Mouse (Mus musculus) olfactory bulb, adult 2 months (tissue): ENCODE results near the gene Olfr1024. TPM values are rescaled to one million over a fixed set of nuclear protein-coding genes. Genes with fewer than 3 reads are reported as not detected.

ENCODE experiments used
- H3K27ac ChIP-seq: fragments of 200-500 bp; 2 replicates; pipeline ENCODE4 v1.5.1; 2012; ENCODE audit warnings: low read depth, low read length; ENCODE audit not compliant: insufficient read depth
- H3K4me1 ChIP-seq: fragments of 200-500 bp; 2 replicates; pipeline ENCODE4 v1.6.1; 2012; ENCODE audit warnings: low read length; ENCODE audit not compliant: control insufficient read depth, insufficient read depth
- H3K4me3 ChIP-seq: fragments of 200-500 bp; 2 replicates; pipeline ENCODE4 v1.5.1; 2012; ENCODE audit warnings: mild to moderate bottlenecking, low read depth, low read length, moderate library complexity; ENCODE audit not compliant: insufficient read depth
- CTCF ChIP-seq: fragments of 200-500 bp; IDR thresholded peaks from 2 replicates; pipeline ENCODE4 v1.5.1; 2012; ENCODE audit warnings: low read depth, mild to moderate bottlenecking, low read length, moderate library complexity; ENCODE audit not compliant: insufficient read depth
- POLR2A ChIP-seq: fragments of 200-500 bp; IDR thresholded peaks from 2 replicates; pipeline ENCODE4 v1.6.1; 2012; ENCODE audit warnings: mild to moderate bottlenecking, low read depth, low read length, moderate library complexity; ENCODE audit not compliant: insufficient read depth
- WGBS: fragments of 180-500 bp; shearing (Covaris S2); methylation state at CpG from one replicate; pipeline ENCODE4 v1.1.7; 2018; 5-methylcytosine and 5-hydroxymethylcytosine counted together
- polyA plus RNA-seq: library from polyadenylated mRNA; stranded (reverse); fragments of >200 nt; gene quantifications from 2 replicates; pipeline ENCODE4 v1.2.4, GENCODE M21; 2012; ENCODE audit warnings: low replicate concordance; ENCODE audit not compliant: missing spikeins, insufficient read depth, insufficient read length

Gene Olfr1024
- not detected in 2 replicates for polyA plus RNA-seq

- Histone ChIP-seq H3K4me1 (no peaks in the 10 kb centered on the region), H3K4me3 (no peak within 1 kb of the TSS), H3K27ac (no peak within 1 kb of the TSS)
- TF ChIP-seq CTCF (no peak), POLR2A (no peak)
- 86% methylated on average over 3 of the region's 3 CpGs for WGBS
These were observed at the start of gene Olfr1024 for GRCm38 (mm10) chr2:85904952-85905351. Gene Olfr1024, minus strand, starts transcription at chr2:85905052.

- WGBS: 72% methylated on average over 1 of the region's 1 CpGs
- Histone ChIP-seq H3K4me1 (no peaks in the 10 kb centered on the region), H3K27ac (no peak within 1 kb of the TSS), H3K4me3 (no peak within 1 kb of the TSS)
- TF ChIP-seq POLR2A: no peak
- no peak for TF ChIP-seq CTCF
These were observed 45.3 kb upstream of the Olfr1024 start, which contains the start of gene Olfr1028 for GRCm38 (mm10) chr2:85950137-85950536. Gene Olfr1028, plus strand, starts transcription at chr2:85950437.

GRCm38 (mm10) chr2:85921258-85921657 is 16.4 kb upstream of the Olfr1024 start, which contains the start of gene Olfr1026:
Gene Olfr1026, plus strand, starts transcription at chr2:85921558.
- no peak within 1 kb of the TSS for H3K27ac ChIP-seq
- H3K4me3 ChIP-seq: no peak within 1 kb of the TSS
- H3K4me1 ChIP-seq: no peaks in the 10 kb centered on the region
- TF ChIP-seq CTCF (no peak), POLR2A (no peak)
- 88% methylated on average over 3 of the region's 3 CpGs for WGBS

GRCm38 (mm10) chr2:85914893-85915292 is 10.0 kb upstream of the Olfr1024 start, which contains the start of gene Olfr1025-ps1:
Gene Olfr1025-ps1, plus strand, starts transcription at chr2:85915193.
- H3K4me3 ChIP-seq: no peak within 1 kb of the TSS
- TF ChIP-seq POLR2A: no peak
- TF ChIP-seq CTCF: no peak
- 45% methylated on average over 1 of the region's 1 CpGs for WGBS
- no peak within 1 kb of the TSS for H3K27ac ChIP-seq
- H3K4me1 ChIP-seq: no peaks in the 10 kb centered on the region

GRCm38 (mm10) chr2:85913197-85913596 is 8.3 kb upstream of the Olfr1024 start:
- Histone ChIP-seq H3K4me1 (no peaks in the 10 kb centered on the region), H3K27ac (no peak overlapping the region), H3K4me3 (no peak overlapping the region)
- TF ChIP-seq CTCF: no peak
- TF ChIP-seq POLR2A: no peak

GRCm38 (mm10) chr2:85885340-85885739 is 19.5 kb downstream of the Olfr1024 start, which contains the start of gene Olfr1023:
Gene Olfr1023, plus strand, starts transcription at chr2:85885640.
- no peak for TF ChIP-seq CTCF
- no peak for TF ChIP-seq POLR2A
- 67% methylated on average over 2 of the region's 2 CpGs for WGBS
- H3K27ac ChIP-seq: no peak within 1 kb of the TSS

GRCm38 (mm10) chr2:85868294-85868693 is 36.6 kb downstream of the Olfr1024 start, which contains the start of gene Olfr1022:
Gene Olfr1022, plus strand, starts transcription at chr2:85868594.
- WGBS: 45% methylated on average over 2 of the region's 2 CpGs
- no peak for TF ChIP-seq CTCF
- TF ChIP-seq POLR2A: no peak
- H3K4me1 ChIP-seq: no peaks in the 10 kb centered on the region
- H3K4me3 ChIP-seq: no peak within 1 kb of the TSS
- no peak within 1 kb of the TSS for H3K27ac ChIP-seq

More at GRCm38 (mm10) chr2:85885340-85885739, 19.5 kb downstream of the Olfr1024 start, which contains the start of gene Olfr1023:
- no peak within 1 kb of the TSS for H3K4me3 ChIP-seq
- H3K4me1 ChIP-seq: no peaks in the 10 kb centered on the region

Other genes starting within 250 kb of the Olfr1024 start
- not detected in 2 replicates for gene Olfr154, start 240.6 kb downstream of the Olfr1024 start, polyA plus RNA-seq
- not detected in 2 replicates for gene Olfr1006, start 226.3 kb downstream of the Olfr1024 start, polyA plus RNA-seq
- gene Olfr1008, start 215.6 kb downstream of the Olfr1024 start, polyA plus RNA-seq: not detected in 2 replicates
- not detected in 2 replicates for gene Olfr1009, start 189.6 kb downstream of the Olfr1024 start, polyA plus RNA-seq
- not detected in 2 replicates for gene Olfr1012, start 142.3 kb downstream of the Olfr1024 start, polyA plus RNA-seq
- not detected in 2 replicates for gene Olfr1013, start 138.0 kb downstream of the Olfr1024 start, polyA plus RNA-seq
- gene Olfr1014, start 132.3 kb downstream of the Olfr1024 start, polyA plus RNA-seq: not detected in 2 replicates
- gene Olfr1015, start 123.0 kb downstream of the Olfr1024 start, polyA plus RNA-seq: not detected in 2 replicates
- gene Olfr1016, start 102.5 kb downstream of the Olfr1024 start, polyA plus RNA-seq: not detected in 2 replicates
- gene Olfr1018, start 86.6 kb downstream of the Olfr1024 start, polyA plus RNA-seq: not detected in 2 replicates
- not detected in 2 replicates for gene Olfr1019, start 59.6 kb downstream of the Olfr1024 start, polyA plus RNA-seq
- gene Olfr1020, start 58.0 kb downstream of the Olfr1024 start, polyA plus RNA-seq: not detected in 2 replicates
- gene Olfr1022, start 36.5 kb downstream of the Olfr1024 start, polyA plus RNA-seq: not detected in 2 replicates
- gene Olfr1023, start 19.4 kb downstream of the Olfr1024 start, polyA plus RNA-seq: not detected in 2 replicates
- gene Olfr1025-ps1, start 10.1 kb upstream of the Olfr1024 start, polyA plus RNA-seq: not detected in 2 replicates
- gene Olfr1026, start 16.5 kb upstream of the Olfr1024 start, polyA plus RNA-seq: not detected in 2 replicates
- gene Olfr1028, start 45.4 kb upstream of the Olfr1024 start, polyA plus RNA-seq: not detected in 2 replicates
- gene Olfr1029, start 68.8 kb upstream of the Olfr1024 start, polyA plus RNA-seq: not detected in 2 replicates
- gene Olfr1030, start 74.2 kb upstream of the Olfr1024 start, polyA plus RNA-seq: not detected in 2 replicates
- gene Olfr1031, start 85.3 kb upstream of the Olfr1024 start, polyA plus RNA-seq: not detected in 2 replicates
- not detected in 2 replicates for gene Olfr1032, start 100.5 kb upstream of the Olfr1024 start, polyA plus RNA-seq
- not detected in 2 replicates for gene Olfr1033, start 115.6 kb upstream of the Olfr1024 start, polyA plus RNA-seq
- not detected in 2 replicates for gene Olfr1034, start 140.8 kb upstream of the Olfr1024 start, polyA plus RNA-seq
- gene Olfr1036, start 168.9 kb upstream of the Olfr1024 start, polyA plus RNA-seq: not detected in 2 replicates
- not detected in 2 replicates for gene Olfr1037, start 182.3 kb upstream of the Olfr1024 start, polyA plus RNA-seq
- not detected in 2 replicates for gene Olfr1039, start 230.9 kb upstream of the Olfr1024 start, polyA plus RNA-seq
- gene Olfr1040, start 241.7 kb upstream of the Olfr1024 start, polyA plus RNA-seq: not detected in 2 replicates